Mouse (Mus musculus): Measurements from ENCODE around the gene Wsb1.

DNA sequence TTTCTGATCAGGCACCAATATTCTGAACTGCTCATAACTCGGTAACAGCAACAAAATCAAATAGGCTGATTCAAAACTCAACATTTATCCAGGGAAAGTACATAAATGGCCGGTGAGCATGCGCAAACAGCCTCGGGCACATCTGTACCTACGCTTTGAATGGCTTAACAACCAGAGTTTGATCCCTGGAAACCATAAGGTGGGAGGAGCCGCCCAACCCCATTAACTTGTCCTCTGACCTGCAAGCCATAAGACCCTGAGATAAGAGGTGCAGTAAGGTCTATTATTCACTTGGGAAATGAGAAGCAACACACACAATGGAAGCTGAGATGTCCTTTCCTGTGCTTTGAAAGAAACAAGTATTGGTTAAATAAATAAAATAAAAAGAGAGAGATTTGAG is 37.3 kb downstream of the Wsb1 start:
- TF ChIP-seq POLR2A (IDR thresholded peaks at IDR 0.05; ENCODE audit: borderline replicate concordance, control insufficient read depth, low read depth, low read length) (no peak), CTCF (IDR thresholded peaks at IDR 0.05; ENCODE audit: control insufficient read depth, insufficient read depth, low read length) (no peak)

All from bone marrow, adult 2 months (tissue).